Mouse (Mus musculus) thymus, postnatal 4 days (tissue): ENCODE measurements around the gene Hsf3.
"Not testable (repeated sequence)": the region's sequence is repeated elsewhere in the genome, so short reads cannot be mapped to it uniquely, and the experiment has no call there.

ENCODE experiments used
- DNase-seq: peaks from one replicate; pipeline ENCODE4 v3.0.0; 2021

Gene Hsf3

GRCm38 (mm10) chrX:96456201-96456963 lies at the start of gene Hsf3:
Gene Hsf3 (minus strand): TSS chrX:96456294.
- no peak for DNase-seq

- DNase-seq = no peak
Observed at GRCm38 (mm10) chrX:96501580-96501979, 45.5 kb upstream of the Hsf3 start.

- DNase-seq = no peak
Observed at GRCm38 (mm10) chrX:96455149-96455548, 945 bp downstream of the Hsf3 start, which contains the start of gene Heph. Gene Heph (plus strand): TSS chrX:96455359.

- DNase-seq = no peak
Observed at GRCm38 (mm10) chrX:96419383-96419782, 36.7 kb downstream of the Hsf3 start.

GRCm38 (mm10) chrX:96417733-96418132 lies 38.4 kb downstream of the Hsf3 start:
- no peak for DNase-seq

GRCm38 (mm10) chrX:96416970-96417369 lies 39.1 kb downstream of the Hsf3 start:
- DNase-seq = no peak

- DNase-seq = not testable (repeated sequence)
Observed at GRCm38 (mm10) chrX:96415351-96415750, 40.7 kb downstream of the Hsf3 start.

- DNase-seq = no peak
Observed at GRCm38 (mm10) chrX:96339108-96339507, 117.0 kb downstream of the Hsf3 start.

- DNase-seq = peak; percentile 3
Observed at GRCm38 (mm10) chrX:96329764-96330163, 126.3 kb downstream of the Hsf3 start.

GRCm38 (mm10) chrX:96293338-96293737 lies 162.8 kb downstream of the Hsf3 start, which contains the start of gene Vsig4:
Gene Vsig4 (minus strand): TSS chrX:96293438.
- no peak for DNase-seq

- DNase-seq = no peak
Observed at GRCm38 (mm10) chrX:96256509-96256908, 199.6 kb downstream of the Hsf3 start.
